Mouse (Mus musculus) heart, adult 2 months (tissue): ENCODE measurements around the gene Zfp607b.

Experiments used
- EP300 ChIP-seq: fragments of 200-500 bp; IDR thresholded peaks from 2 replicates; pipeline ENCODE4 v1.6.1; 2011; ENCODE audit warnings: low read depth, low read length, control low read depth; ENCODE audit not compliant: insufficient read depth
- POLR2A ChIP-seq: fragments of 200-500 bp; IDR thresholded peaks from 2 replicates; pipeline ENCODE4 v1.6.1; 2011; ENCODE audit warnings: mild to moderate bottlenecking, low read depth, low read length, control low read depth; ENCODE audit not compliant: insufficient read depth

DNA sequence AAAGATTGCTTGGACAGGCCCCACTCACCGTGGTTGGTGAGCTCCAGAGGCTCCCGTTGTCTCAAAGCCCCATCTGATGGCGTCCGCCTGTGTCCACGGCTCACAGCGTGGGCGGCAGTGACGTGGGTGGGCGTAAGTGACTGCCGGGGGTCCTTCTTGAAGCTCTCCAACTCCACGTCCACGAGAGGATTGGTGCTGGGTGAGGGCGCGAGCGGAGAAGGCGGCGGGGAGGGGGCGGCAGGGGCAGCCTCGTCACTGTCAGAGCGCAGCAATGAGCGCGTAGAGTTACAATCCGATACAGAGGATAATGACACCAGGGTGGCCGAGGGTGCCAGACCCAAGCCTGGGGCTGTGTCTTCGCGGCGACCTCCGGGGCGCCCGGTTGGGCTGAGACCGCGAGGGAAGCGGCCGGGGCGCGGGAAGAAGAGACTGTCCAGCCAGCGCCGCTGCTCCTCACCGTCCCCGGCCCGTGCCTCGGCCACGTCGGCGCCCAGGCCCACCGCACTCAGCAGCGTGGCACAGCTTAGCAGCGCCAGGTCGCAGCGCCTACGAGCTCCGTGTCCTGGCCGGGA is 31.2 kb upstream of the Zfp607b start:
- TF ChIP-seq EP300 (no peak), POLR2A (no peak)
